Mouse (Mus musculus): ENCODE data around the gene Dna2.

Gene Dna2

GRCm38 (mm10) chr10:62984072-62984471 is 37.2 kb downstream of the Dna2 start:
- DNase-seq, result no peak

- no peak for DNase-seq
Measured at GRCm38 (mm10) chr10:62984495-62984894, 37.7 kb downstream of the Dna2 start.

- peak; percentile 56 for DNase-seq
Measured at GRCm38 (mm10) chr10:62987341-62987740, 40.5 kb downstream of the Dna2 start.

DNA sequence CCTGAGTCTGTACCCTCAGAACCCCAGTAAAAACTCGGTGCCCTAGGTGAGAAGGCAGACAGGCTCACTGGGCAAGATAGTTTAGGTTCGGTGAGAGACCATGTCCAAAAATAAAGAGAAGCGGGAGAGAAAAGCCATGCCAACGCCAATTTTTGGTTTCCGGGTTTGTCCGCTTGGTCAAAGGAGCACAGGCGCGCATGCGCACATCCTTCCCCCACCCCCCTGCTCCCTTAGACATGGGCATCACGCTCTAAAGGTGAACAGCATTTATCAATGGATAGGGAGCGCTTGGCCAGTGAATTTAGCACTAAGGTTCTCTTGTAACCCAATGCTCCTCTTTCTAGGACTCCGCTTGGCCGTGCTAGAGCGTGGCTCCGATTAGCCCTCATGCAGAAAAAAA is 43.8 kb downstream of the Dna2 start:
- DNase-seq, result no peak

- DNase-seq, result no peak
Measured at GRCm38 (mm10) chr10:62993991-62994390, 47.2 kb downstream of the Dna2 start.

- DNase-seq, result no peak
Measured at GRCm38 (mm10) chr10:63000584-63000983, 53.8 kb downstream of the Dna2 start.

DNA sequence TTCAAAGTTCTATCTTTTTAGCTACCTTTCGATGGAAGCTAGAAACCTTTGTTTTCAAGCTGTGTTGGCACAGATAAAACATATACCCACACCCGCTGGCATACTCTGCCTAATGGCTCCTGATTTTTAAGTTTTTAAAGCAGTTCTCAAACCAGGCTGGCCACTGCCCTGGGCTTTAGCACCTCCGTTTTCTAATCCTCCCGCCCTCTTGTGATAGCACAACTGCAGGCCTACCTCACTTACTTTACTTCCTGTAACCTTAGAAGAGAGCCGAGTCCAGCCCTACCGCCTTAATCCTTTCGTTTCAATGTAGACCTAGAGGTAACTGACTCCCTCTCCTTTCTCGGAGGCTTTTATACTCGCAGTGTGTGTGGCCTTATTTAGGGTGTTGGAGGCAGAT is 56.4 kb downstream of the Dna2 start:
- no peak for DNase-seq

DNA sequence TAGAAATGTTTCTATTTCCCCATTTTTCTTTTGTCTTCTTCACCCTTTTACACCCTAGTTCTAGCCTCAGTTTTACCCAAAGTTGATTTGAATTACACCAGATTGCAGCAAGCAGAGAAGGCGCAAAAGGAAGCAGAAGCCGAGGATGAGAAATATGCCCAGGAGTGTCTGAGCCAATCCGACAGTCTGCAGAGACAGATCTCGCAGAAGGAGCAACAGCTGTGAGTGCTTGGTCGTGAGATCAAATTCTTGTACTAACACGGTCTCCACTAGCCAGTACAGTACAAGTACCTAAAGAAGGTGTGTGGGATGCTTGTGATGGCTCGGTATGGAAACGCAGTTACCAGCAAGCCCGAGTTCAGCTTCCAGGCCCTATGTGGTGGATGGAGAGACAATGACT is 57.7 kb downstream of the Dna2 start:
- no peak for DNase-seq

DNA sequence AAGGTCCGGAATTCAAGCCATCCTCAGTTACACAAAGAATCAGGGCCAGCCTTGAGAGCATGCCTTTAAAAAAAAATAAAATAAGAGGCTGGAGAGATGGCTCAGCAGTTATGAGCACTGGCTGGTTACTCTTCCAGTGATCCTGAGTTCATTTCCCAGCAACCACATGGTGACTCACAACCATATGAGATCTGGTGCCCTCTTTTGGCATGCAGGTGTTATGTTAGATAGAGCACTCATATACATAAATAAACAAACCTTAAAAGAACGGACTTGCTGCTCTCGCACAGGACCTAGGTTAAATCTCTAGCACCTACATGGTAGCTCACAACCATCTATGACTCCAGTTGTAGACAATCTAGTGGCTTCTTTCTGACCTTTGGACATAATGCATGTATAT is 61.4 kb downstream of the Dna2 start:
- DNase-seq, result no peak

GRCm38 (mm10) chr10:63010268-63010667 is 63.4 kb downstream of the Dna2 start:
- DNase-seq, result no peak

DNA sequence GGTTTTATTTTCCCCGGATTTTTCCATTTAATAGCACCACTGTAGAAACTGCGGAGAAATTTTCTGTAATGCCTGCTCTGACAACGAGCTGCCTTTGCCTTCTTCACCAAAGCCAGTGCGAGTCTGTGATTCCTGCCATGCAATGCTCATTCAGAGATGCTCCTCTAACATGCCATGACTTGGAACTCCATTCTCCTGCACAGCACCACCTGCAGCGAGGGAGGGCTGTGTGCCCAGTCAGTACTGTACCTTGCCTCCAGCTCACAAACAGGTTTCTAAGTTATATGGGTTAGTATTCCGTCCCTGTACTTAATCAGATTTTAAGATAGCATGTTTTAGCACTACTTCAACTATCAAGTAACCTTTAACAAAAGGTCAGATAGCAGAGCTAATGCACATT is 64.7 kb downstream of the Dna2 start:
- no peak for DNase-seq

GRCm38 (mm10) chr10:63013476-63013875 is 66.7 kb downstream of the Dna2 start:
- DNase-seq, result no peak

DNA sequence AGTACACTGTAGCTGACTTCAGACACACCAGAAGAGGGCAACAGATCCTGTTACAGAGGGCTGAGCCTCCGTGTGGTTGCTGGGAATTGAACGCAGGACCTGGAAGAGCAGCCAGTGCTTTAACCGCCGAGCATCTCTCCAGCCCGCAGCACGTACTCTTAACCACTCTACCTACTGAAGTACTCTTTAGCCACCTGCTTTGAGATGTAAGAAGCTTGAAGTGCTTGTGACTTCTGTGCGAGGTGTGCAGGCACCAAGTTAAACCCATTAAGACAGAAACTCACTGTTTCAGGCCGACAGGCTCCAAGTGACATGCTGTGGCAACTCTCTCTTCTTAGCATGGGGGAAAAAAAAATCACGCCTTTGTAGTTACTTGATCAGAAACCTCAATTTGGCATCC is 67.3 kb downstream of the Dna2 start:
- no peak for DNase-seq

DNA sequence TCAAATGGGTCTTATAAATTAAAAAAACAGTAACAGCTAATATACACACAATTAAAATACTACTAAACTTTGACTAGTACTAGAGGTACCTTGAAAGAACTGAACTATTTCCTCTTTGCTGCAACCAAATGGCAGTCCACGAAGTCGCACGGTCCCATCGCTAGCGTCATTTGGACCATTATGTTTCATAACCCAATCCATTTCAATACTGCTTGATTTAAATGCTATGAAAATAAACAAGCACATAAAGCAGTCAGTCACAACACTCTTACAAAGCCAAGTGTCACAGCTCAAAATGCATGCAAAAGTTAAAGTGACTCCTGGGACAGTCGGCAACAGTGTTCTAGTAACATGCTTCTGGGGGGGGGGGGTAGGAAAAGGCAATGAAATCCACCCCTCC is 72.5 kb downstream of the Dna2 start:
- no peak for DNase-seq

DNA sequence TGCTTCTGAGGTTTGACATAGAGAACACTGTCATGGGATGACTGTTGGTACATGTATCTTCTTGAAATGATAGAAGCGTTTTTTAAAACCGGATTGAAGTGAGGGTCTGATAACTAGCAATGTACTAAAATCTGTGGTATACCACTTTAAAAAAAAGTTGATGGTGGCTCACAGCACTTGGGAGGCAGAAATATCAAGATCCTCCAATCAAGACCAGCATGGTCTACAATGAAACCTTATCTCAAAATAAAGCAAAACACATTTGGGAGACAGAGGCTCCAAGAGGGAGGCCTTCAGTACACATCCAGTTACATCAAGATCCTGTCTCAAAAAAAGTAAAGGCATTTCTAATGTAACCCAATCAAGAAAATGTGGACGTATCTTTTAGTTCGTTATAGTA is 74.9 kb downstream of the Dna2 start:
- DNase-seq, result no peak

GRCm38 (mm10) chr10:63022541-63023120 is 75.8 kb downstream of the Dna2 start:
- no peak for DNase-seq

DNA sequence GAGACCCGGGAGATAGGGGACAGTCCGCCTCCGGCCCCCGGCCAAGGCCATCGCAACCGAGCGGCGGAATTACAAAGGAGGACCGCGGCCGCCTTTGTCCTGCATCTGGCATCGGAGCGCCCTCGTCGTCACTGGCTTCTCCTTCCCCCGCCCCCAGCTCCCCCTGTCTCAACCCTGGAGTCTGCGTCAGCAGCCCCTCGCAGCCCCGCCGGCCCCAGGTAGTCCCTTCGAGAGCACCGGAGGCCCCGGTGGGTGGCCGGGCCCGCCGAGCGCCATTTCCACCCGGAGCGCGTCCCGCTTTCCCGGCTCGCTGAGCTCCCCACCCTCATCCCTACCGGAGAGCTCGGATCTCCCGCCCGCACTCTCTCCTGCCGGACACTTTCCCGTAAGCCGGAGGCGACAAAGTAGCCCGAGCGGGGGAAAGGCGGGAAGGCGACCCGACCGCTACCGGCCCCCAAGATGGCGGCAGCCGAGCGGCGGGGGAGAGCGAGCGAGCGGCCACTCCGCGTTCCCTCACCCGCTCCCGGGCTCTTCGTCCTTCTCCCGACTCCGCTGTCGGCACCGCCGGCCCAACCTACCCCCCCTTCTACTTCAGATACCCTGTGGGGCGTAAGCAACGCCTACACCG is 76.4 kb downstream of the Dna2 start:
- DNase-seq, result peak; percentile 74
